Mouse (Mus musculus): ENCODE data around the gene Abca5. TPM values are rescaled to one million over a fixed set of nuclear protein-coding genes. Genes with fewer than 3 reads are reported as not detected.
"Not testable (repeated sequence)": the region's sequence is repeated elsewhere in the genome, so short reads cannot be mapped to it uniquely, and the experiment has no call there.

Gene Abca5
- total RNA-seq (2017), result 0.49 and 2.7 TPM in 2 replicates

- ATAC-seq (replicated peaks; ENCODE audit: low read depth, poor library complexity, severe bottlenecking), result peak; percentile 89
Observed at GRCm38 (mm10) chr11:110337289-110338245, at the start of gene Abca5. Abca5 (minus strand) TSS chr11:110337716.

- no peak for ATAC-seq (replicated peaks; ENCODE audit: low read depth, poor library complexity, severe bottlenecking)
Observed at GRCm38 (mm10) chr11:110385487-110385886, 48.0 kb upstream of the Abca5 start.

- ATAC-seq (replicated peaks; ENCODE audit: low read depth, poor library complexity, severe bottlenecking), result peak; percentile 67
Observed at GRCm38 (mm10) chr11:110380310-110380668, 42.8 kb upstream of the Abca5 start.

GRCm38 (mm10) chr11:110379661-110380309, 42.3 kb upstream of the Abca5 start:
- ATAC-seq (replicated peaks; ENCODE audit: low read depth, poor library complexity, severe bottlenecking), result peak; percentile 77

- ATAC-seq (replicated peaks; ENCODE audit: low read depth, poor library complexity, severe bottlenecking), result no peak
Observed at GRCm38 (mm10) chr11:110374036-110374435, 36.5 kb upstream of the Abca5 start.

GRCm38 (mm10) chr11:110372266-110372954, 34.9 kb upstream of the Abca5 start:
- peak; percentile 74 for ATAC-seq (replicated peaks; ENCODE audit: low read depth, poor library complexity, severe bottlenecking)

- ATAC-seq (replicated peaks; ENCODE audit: low read depth, poor library complexity, severe bottlenecking), result no peak
Observed at GRCm38 (mm10) chr11:110371827-110372226, 34.3 kb upstream of the Abca5 start.

GRCm38 (mm10) chr11:110369312-110370019, 31.9 kb upstream of the Abca5 start:
- no peak for ATAC-seq (replicated peaks; ENCODE audit: low read depth, poor library complexity, severe bottlenecking)

- ATAC-seq (replicated peaks; ENCODE audit: low read depth, poor library complexity, severe bottlenecking), result no peak
Observed at GRCm38 (mm10) chr11:110367638-110368037, 30.1 kb upstream of the Abca5 start.

GRCm38 (mm10) chr11:110366902-110367301, 29.4 kb upstream of the Abca5 start:
- no peak for ATAC-seq (replicated peaks; ENCODE audit: low read depth, poor library complexity, severe bottlenecking)

- ATAC-seq (replicated peaks; ENCODE audit: low read depth, poor library complexity, severe bottlenecking), result peak; percentile 89
Observed at GRCm38 (mm10) chr11:110365016-110365415, 27.5 kb upstream of the Abca5 start.

- ATAC-seq (replicated peaks; ENCODE audit: low read depth, poor library complexity, severe bottlenecking), result peak; percentile 92
Observed at GRCm38 (mm10) chr11:110357756-110358551, 20.4 kb upstream of the Abca5 start.

- not testable (repeated sequence) for ATAC-seq (replicated peaks; ENCODE audit: low read depth, poor library complexity, severe bottlenecking)
Observed at GRCm38 (mm10) chr11:110355131-110355530, 17.6 kb upstream of the Abca5 start.

GRCm38 (mm10) chr11:110354261-110354660, 16.7 kb upstream of the Abca5 start:
- ATAC-seq (replicated peaks; ENCODE audit: low read depth, poor library complexity, severe bottlenecking), result no peak

GRCm38 (mm10) chr11:110348170-110348569, 10.7 kb upstream of the Abca5 start:
- ATAC-seq (replicated peaks; ENCODE audit: low read depth, poor library complexity, severe bottlenecking), result no peak

GRCm38 (mm10) chr11:110347768-110348167, 10.3 kb upstream of the Abca5 start:
- no peak for ATAC-seq (replicated peaks; ENCODE audit: low read depth, poor library complexity, severe bottlenecking)

GRCm38 (mm10) chr11:110336814-110337288, 665 bp downstream of the Abca5 start:
- ATAC-seq (replicated peaks; ENCODE audit: low read depth, poor library complexity, severe bottlenecking), result peak; percentile 46

- no peak for ATAC-seq (replicated peaks; ENCODE audit: low read depth, poor library complexity, severe bottlenecking)
Observed at GRCm38 (mm10) chr11:110330093-110330492, 7.4 kb downstream of the Abca5 start.

GRCm38 (mm10) chr11:110322266-110322665, 15.2 kb downstream of the Abca5 start:
- no peak for ATAC-seq (replicated peaks; ENCODE audit: low read depth, poor library complexity, severe bottlenecking)

All from common myeloid progenitor, adult 5-6 weeks (primary cell).